Mouse (Mus musculus): ENCODE results near the gene Cdc42bpb. TPM values are rescaled to one million over a fixed set of nuclear protein-coding genes. Genes with fewer than 3 reads are reported as not detected.
A peak's percentile ranks its signal among the peaks of the same experiment; 100 is the strongest.

Cdc42bpb gene
- polyA plus RNA-seq, 1 experiment from 2014 or later, result 29.3 TPM

GRCm38 (mm10) chr12:111375559-111375958 lies 2.0 kb downstream of the Cdc42bpb start:
- peak overlapping the region; percentile 98 for H3K9ac ChIP-seq (ENCODE audit: low read length)
- peak overlapping the region; percentile 95 for H3K27ac ChIP-seq (ENCODE audit: low read length)
- H3K4me1 ChIP-seq (ENCODE audit: control insufficient read depth, insufficient read depth, low read length), result peaks cover 31% of the 10 kb centered on the region
- no peaks in the 10 kb centered on the region for H3K36me3 ChIP-seq (ENCODE audit: control insufficient read depth, insufficient read depth, low read length)
- no peak for ATAC-seq (ENCODE audit: insufficient read depth, low FRiP score)
- peak overlapping the region; percentile 99 for H3K4me3 ChIP-seq (replicated peaks; ENCODE audit: low read length)
- no peaks in the 10 kb centered on the region for H3K9me3 ChIP-seq (replicated peaks; ENCODE audit: control insufficient read depth, low read length)
- H3K27me3 ChIP-seq (ENCODE audit: control insufficient read depth, insufficient read depth, low read length), result no peaks in the 10 kb centered on the region
- 34% methylated on average over 12 of the region's 12 CpGs for WGBS
- H3K4me2 ChIP-seq (ENCODE audit: low read depth, low read length), result peak overlapping the region; percentile 92

GRCm38 (mm10) chr12:111374727-111375126 lies 2.8 kb downstream of the Cdc42bpb start:
- Histone ChIP-seq H3K9me3 (replicated peaks; ENCODE audit: control insufficient read depth, low read length) (no peaks in the 10 kb centered on the region), H3K27ac (ENCODE audit: low read length) (no peak overlapping the region; the same call in 1 of the 2 replicates), H3K4me2 (ENCODE audit: low read depth, low read length) (peak overlapping the region; percentile 92)

GRCm38 (mm10) chr12:111373411-111373810 lies 4.1 kb downstream of the Cdc42bpb start:
- no peak overlapping the region for H3K9ac ChIP-seq (ENCODE audit: low read length)
- 61% methylated on average over 6 of the region's 6 CpGs for WGBS
- no peak overlapping the region for H3K27ac ChIP-seq (ENCODE audit: low read length)
- no peak for ATAC-seq (ENCODE audit: insufficient read depth, low FRiP score)
- H3K36me3 ChIP-seq (ENCODE audit: control insufficient read depth, insufficient read depth, low read length), result no peaks in the 10 kb centered on the region
- no peaks in the 10 kb centered on the region for H3K9me3 ChIP-seq (replicated peaks; ENCODE audit: control insufficient read depth, low read length)
- no peaks in the 10 kb centered on the region for H3K27me3 ChIP-seq (ENCODE audit: control insufficient read depth, insufficient read depth, low read length)
- H3K4me1 ChIP-seq (ENCODE audit: control insufficient read depth, insufficient read depth, low read length), result peaks cover 36% of the 10 kb centered on the region
- H3K4me2 ChIP-seq (ENCODE audit: low read depth, low read length), result no peak overlapping the region
- no peak overlapping the region for H3K4me3 ChIP-seq (replicated peaks; ENCODE audit: low read length)

More at GRCm38 (mm10) chr12:111374727-111375126, 2.8 kb downstream of the Cdc42bpb start:
- no peaks in the 10 kb centered on the region for H3K27me3 ChIP-seq (ENCODE audit: control insufficient read depth, insufficient read depth, low read length)
- peak overlapping the region; percentile 99 for H3K4me3 ChIP-seq (replicated peaks; ENCODE audit: low read length)
- peaks cover 31% of the 10 kb centered on the region for H3K4me1 ChIP-seq (ENCODE audit: control insufficient read depth, insufficient read depth, low read length)
- peak overlapping the region; percentile 51; the same call in 1 of the 2 replicates for H3K9ac ChIP-seq (ENCODE audit: low read length)
- no peaks in the 10 kb centered on the region for H3K36me3 ChIP-seq (ENCODE audit: control insufficient read depth, insufficient read depth, low read length)
- ATAC-seq (ENCODE audit: insufficient read depth, low FRiP score), result no peak
- WGBS, result 44% methylated on average over 10 of the region's 10 CpGs

GRCm38 (mm10) chr12:111371905-111372304 lies 5.6 kb downstream of the Cdc42bpb start:
- Histone ChIP-seq H3K4me1 (ENCODE audit: control insufficient read depth, insufficient read depth, low read length) (peaks cover 44% of the 10 kb centered on the region), H3K4me3 (replicated peaks; ENCODE audit: low read length) (no peak overlapping the region), H3K9me3 (replicated peaks; ENCODE audit: control insufficient read depth, low read length) (no peaks in the 10 kb centered on the region), H3K27me3 (ENCODE audit: control insufficient read depth, insufficient read depth, low read length) (no peaks in the 10 kb centered on the region), H3K4me2 (ENCODE audit: low read depth, low read length) (no peak overlapping the region), H3K9ac (ENCODE audit: low read length) (no peak overlapping the region), H3K27ac (ENCODE audit: low read length) (no peak overlapping the region), H3K36me3 (ENCODE audit: control insufficient read depth, insufficient read depth, low read length) (no peaks in the 10 kb centered on the region)
- 75% methylated on average over 7 of the region's 7 CpGs for WGBS
- ATAC-seq (ENCODE audit: insufficient read depth, low FRiP score), result no peak

GRCm38 (mm10) chr12:111370249-111370648 lies 7.3 kb downstream of the Cdc42bpb start:
- no peaks in the 10 kb centered on the region for H3K9me3 ChIP-seq (replicated peaks; ENCODE audit: control insufficient read depth, low read length)
- no peak overlapping the region for H3K4me3 ChIP-seq (replicated peaks; ENCODE audit: low read length)
- no peaks in the 10 kb centered on the region for H3K36me3 ChIP-seq (ENCODE audit: control insufficient read depth, insufficient read depth, low read length)
- no peak overlapping the region for H3K9ac ChIP-seq (ENCODE audit: low read length)
- H3K4me1 ChIP-seq (ENCODE audit: control insufficient read depth, insufficient read depth, low read length), result peaks cover 41% of the 10 kb centered on the region
- WGBS, result 56% methylated on average over 4 of the region's 4 CpGs
- no peak overlapping the region for H3K27ac ChIP-seq (ENCODE audit: low read length)
- ATAC-seq (ENCODE audit: insufficient read depth, low FRiP score), result 0 out of 2 replicates have a peak, but pooled peaks have one; percentile 1
- no peak overlapping the region for H3K4me2 ChIP-seq (ENCODE audit: low read depth, low read length)
- no peaks in the 10 kb centered on the region for H3K27me3 ChIP-seq (ENCODE audit: control insufficient read depth, insufficient read depth, low read length)

- H3K27ac ChIP-seq (ENCODE audit: low read length), result no peak overlapping the region
Observed at GRCm38 (mm10) chr12:111367065-111367464, 10.5 kb downstream of the Cdc42bpb start.

GRCm38 (mm10) chr12:111364234-111364633 lies 13.3 kb downstream of the Cdc42bpb start:
- no peaks in the 10 kb centered on the region for H3K36me3 ChIP-seq (ENCODE audit: control insufficient read depth, insufficient read depth, low read length)
- no peak overlapping the region for H3K9ac ChIP-seq (ENCODE audit: low read length)
- H3K4me1 ChIP-seq (ENCODE audit: control insufficient read depth, insufficient read depth, low read length), result peaks cover 51% of the 10 kb centered on the region
- no peak for ATAC-seq (ENCODE audit: insufficient read depth, low FRiP score)
- no peak overlapping the region for H3K4me3 ChIP-seq (replicated peaks; ENCODE audit: low read length)
- no peak overlapping the region for H3K4me2 ChIP-seq (ENCODE audit: low read depth, low read length)
- H3K9me3 ChIP-seq (replicated peaks; ENCODE audit: control insufficient read depth, low read length), result no peaks in the 10 kb centered on the region
- H3K27me3 ChIP-seq (ENCODE audit: control insufficient read depth, insufficient read depth, low read length), result no peaks in the 10 kb centered on the region
- WGBS, result 90% methylated on average over 3 of the region's 3 CpGs
- H3K27ac ChIP-seq (ENCODE audit: low read length), result no peak overlapping the region

More at GRCm38 (mm10) chr12:111367065-111367464, 10.5 kb downstream of the Cdc42bpb start:
- H3K9me3 ChIP-seq (replicated peaks; ENCODE audit: control insufficient read depth, low read length), result no peaks in the 10 kb centered on the region
- H3K27me3 ChIP-seq (ENCODE audit: control insufficient read depth, insufficient read depth, low read length), result no peaks in the 10 kb centered on the region
- no peaks in the 10 kb centered on the region for H3K36me3 ChIP-seq (ENCODE audit: control insufficient read depth, insufficient read depth, low read length)
- H3K9ac ChIP-seq (ENCODE audit: low read length), result no peak overlapping the region
- no peak overlapping the region for H3K4me3 ChIP-seq (replicated peaks; ENCODE audit: low read length)
- no peak overlapping the region for H3K4me2 ChIP-seq (ENCODE audit: low read depth, low read length)
- 61% methylated on average over 7 of the region's 7 CpGs for WGBS
- no peak for ATAC-seq (ENCODE audit: insufficient read depth, low FRiP score)
- peaks cover 44% of the 10 kb centered on the region for H3K4me1 ChIP-seq (ENCODE audit: control insufficient read depth, insufficient read depth, low read length)

- Histone ChIP-seq H3K27me3 (ENCODE audit: control insufficient read depth, insufficient read depth, low read length) (no peaks in the 10 kb centered on the region), H3K27ac (ENCODE audit: low read length) (0 out of 2 replicates have a peak overlapping the region, but pooled peaks have one; percentile 26), H3K36me3 (ENCODE audit: control insufficient read depth, insufficient read depth, low read length) (no peaks in the 10 kb centered on the region), H3K9me3 (replicated peaks; ENCODE audit: control insufficient read depth, low read length) (no peaks in the 10 kb centered on the region), H3K4me3 (replicated peaks; ENCODE audit: low read length) (no peak overlapping the region), H3K4me1 (ENCODE audit: control insufficient read depth, insufficient read depth, low read length) (peaks cover 40% of the 10 kb centered on the region), H3K4me2 (ENCODE audit: low read depth, low read length) (no peak overlapping the region), H3K9ac (ENCODE audit: low read length) (no peak overlapping the region)
- WGBS, result 61% methylated on average over 14 of the region's 14 CpGs
- ATAC-seq (ENCODE audit: insufficient read depth, low FRiP score), result no peak
Observed at GRCm38 (mm10) chr12:111361319-111362098, 16.0 kb downstream of the Cdc42bpb start.

GRCm38 (mm10) chr12:111360671-111361070 lies 16.8 kb downstream of the Cdc42bpb start:
- Histone ChIP-seq H3K9me3 (replicated peaks; ENCODE audit: control insufficient read depth, low read length) (no peaks in the 10 kb centered on the region), H3K27ac (ENCODE audit: low read length) (no peak overlapping the region), H3K36me3 (ENCODE audit: control insufficient read depth, insufficient read depth, low read length) (no peaks in the 10 kb centered on the region), H3K4me1 (ENCODE audit: control insufficient read depth, insufficient read depth, low read length) (peaks cover 48% of the 10 kb centered on the region), H3K9ac (ENCODE audit: low read length) (no peak overlapping the region), H3K27me3 (ENCODE audit: control insufficient read depth, insufficient read depth, low read length) (no peaks in the 10 kb centered on the region), H3K4me2 (ENCODE audit: low read depth, low read length) (no peak overlapping the region), H3K4me3 (replicated peaks; ENCODE audit: low read length) (no peak overlapping the region)
- whole genome bisulfite sequencing, result 77% methylated on average over 16 of the region's 16 CpGs
- no peak for ATAC-seq (ENCODE audit: insufficient read depth, low FRiP score)

All from stomach, embryonic 16.5 days (tissue).